Comparison of ENCODE assay signal across 18 mouse cellular contexts in genomic region chr3:19056623-19057022, GRCm38 (mm10).
DNase-seq lines count a peak whose midpoint lies in the region; ATAC-seq lines count a peak whose summit lies in the region.
"Had no signal": no experiment of that assay in that cellular context is flagged by ENCODE, and none has a peak within 500 bp of the region (broad histone marks: within the 10 kb centered on the region; RNA-seq: fewer than 3 reads in every experiment).

No protein-coding gene starts in this region.

- H3K4me2 ChIP-seq in heart, embryonic 13.5 days = peak overlapping the region; percentile 37; the same call in 1 of the 2 replicates
- H3K4me2 ChIP-seq in midbrain, embryonic 12.5 days (replicated peaks) = 0 out of 2 replicates have a peak overlapping the region, but pooled peaks have one; percentile 7
- H3K4me2 ChIP-seq in midbrain, embryonic 14.5 days (ENCODE audit: low read length) = no peak overlapping the region
- no peak overlapping the region for H3K4me2 ChIP-seq in forebrain, embryonic 15.5 days (replicated peaks)
- H3K4me2 ChIP-seq: embryonic facial prominence, embryonic 12.5 days; liver, embryonic 12.5 days; lung, embryonic 15.5 days had no signal

- no peak overlapping the region for H3K4me3 ChIP-seq in heart, embryonic 13.5 days
- H3K4me3 ChIP-seq in midbrain, embryonic 12.5 days = no peak overlapping the region
- H3K4me3 ChIP-seq in midbrain, embryonic 14.5 days (replicated peaks; ENCODE audit: low read depth, low read length) = no peak overlapping the region
- no peak overlapping the region for H3K4me3 ChIP-seq in forebrain, embryonic 15.5 days
- H3K4me3 ChIP-seq: embryonic facial prominence, embryonic 12.5 days; gastrocnemius, adult 2 months; liver, embryonic 12.5 days; lung, embryonic 15.5 days; myocyte had no signal

- H3K27ac ChIP-seq in heart, embryonic 13.5 days (replicated peaks) = no peak overlapping the region
- H3K27ac ChIP-seq in midbrain, embryonic 12.5 days (replicated peaks) = no peak overlapping the region
- H3K27ac ChIP-seq in midbrain, embryonic 14.5 days (replicated peaks; ENCODE audit: low read depth, low read length) = no peak overlapping the region
- no peak overlapping the region for H3K27ac ChIP-seq in forebrain, embryonic 15.5 days (replicated peaks)
- H3K27ac ChIP-seq: embryonic facial prominence, embryonic 12.5 days; gastrocnemius, adult 2 months; liver, embryonic 12.5 days; lung, embryonic 15.5 days had no signal

- peaks cover 9% of the 10 kb centered on the region for H3K4me1 ChIP-seq in heart, embryonic 13.5 days
- H3K4me1 ChIP-seq in midbrain, embryonic 12.5 days = peaks cover 8% of the 10 kb centered on the region; the same call in 1 of the 2 replicates
- H3K4me1 ChIP-seq in midbrain, embryonic 14.5 days (ENCODE audit: control insufficient read depth, insufficient read depth, low read length) = no peaks in the 10 kb centered on the region
- H3K4me1 ChIP-seq in forebrain, embryonic 15.5 days = peaks cover 4% of the 10 kb centered on the region
- H3K4me1 ChIP-seq: embryonic facial prominence, embryonic 12.5 days; liver, embryonic 12.5 days; lung, embryonic 15.5 days had no signal

- WGBS in heart, embryonic 13.5 days = 34% methylated on average over 9 of the region's 9 CpGs
- 17% methylated on average over 8 of the region's 9 CpGs for WGBS in midbrain, embryonic 12.5 days
- 15% methylated on average over 9 of the region's 9 CpGs for WGBS in midbrain, embryonic 14.5 days
- WGBS in forebrain, embryonic 15.5 days = 23% methylated on average over 8 of the region's 9 CpGs

- H3K9ac ChIP-seq in heart, embryonic 13.5 days = no peak overlapping the region
- no peak overlapping the region for H3K9ac ChIP-seq in midbrain, embryonic 12.5 days (replicated peaks)
- H3K9ac ChIP-seq in midbrain, embryonic 14.5 days (replicated peaks; ENCODE audit: low read length) = no peak overlapping the region
- H3K9ac ChIP-seq in forebrain, embryonic 15.5 days (replicated peaks) = no peak overlapping the region
- H3K9ac ChIP-seq: embryonic facial prominence, embryonic 12.5 days; liver, embryonic 12.5 days; lung, embryonic 15.5 days had no signal

- no peak for ATAC-seq in heart, embryonic 13.5 days (ENCODE audit: extremely low read depth, insufficient number of reproducible peaks, low FRiP score, low TSS enrichment)
- no peak for ATAC-seq in midbrain, embryonic 12.5 days (ENCODE audit: low FRiP score, low read depth)
- ATAC-seq in midbrain, embryonic 14.5 days (ENCODE audit: low FRiP score, low TSS enrichment) = no peak
- ATAC-seq in forebrain, embryonic 15.5 days (replicated peaks) = 0 out of 2 replicates have a peak, but pooled peaks have one; percentile 23
- ATAC-seq: intestine, postnatal 0 days; liver, embryonic 12.5 days had no signal

- peak; percentile 7 for DNase-seq in embryo, embryonic 10 days (ENCODE audit: low spot score)
- DNase-seq in embryo, embryonic 10.5 days (ENCODE audit: low spot score) = no peak
- no peak for DNase-seq in heart, postnatal 4 days
- DNase-seq in midbrain, embryonic 14.5 days = no peak
- no peak for DNase-seq in spleen, postnatal 10 days (ENCODE audit: low spot score in 2 of 2)
- DNase-seq: cerebellum, postnatal 25 days; gastrocnemius, adult 2 months; heart, postnatal 14 days; right cerebral cortex, adult 18-20 months; thymus, adult 18-20 months had no signal

- no peaks in the 10 kb centered on the region for H3K27me3 ChIP-seq in heart, embryonic 13.5 days (replicated peaks)
- H3K27me3 ChIP-seq in midbrain, embryonic 12.5 days = no peaks in the 10 kb centered on the region
- H3K27me3 ChIP-seq in midbrain, embryonic 14.5 days (ENCODE audit: control insufficient read depth, insufficient read depth, low read length) = no peaks in the 10 kb centered on the region
- H3K27me3 ChIP-seq in forebrain, embryonic 15.5 days = no peaks in the 10 kb centered on the region
- H3K27me3 ChIP-seq: embryonic facial prominence, embryonic 12.5 days; liver, embryonic 12.5 days; lung, embryonic 15.5 days had no signal

- H3K9me3 ChIP-seq in heart, embryonic 13.5 days = no peaks in the 10 kb centered on the region
- H3K9me3 ChIP-seq in midbrain, embryonic 12.5 days = no peaks in the 10 kb centered on the region
- H3K9me3 ChIP-seq in midbrain, embryonic 14.5 days (ENCODE audit: control insufficient read depth, low read length) = no peaks in the 10 kb centered on the region
- no peaks in the 10 kb centered on the region for H3K9me3 ChIP-seq in forebrain, embryonic 15.5 days
- H3K9me3 ChIP-seq: embryonic facial prominence, embryonic 12.5 days; liver, embryonic 12.5 days; lung, embryonic 15.5 days had no signal

- H3K36me3 ChIP-seq in heart, embryonic 13.5 days = no peaks in the 10 kb centered on the region
- no peaks in the 10 kb centered on the region for H3K36me3 ChIP-seq in midbrain, embryonic 12.5 days
- H3K36me3 ChIP-seq in midbrain, embryonic 14.5 days (ENCODE audit: control insufficient read depth, insufficient read depth, low read length) = no peaks in the 10 kb centered on the region
- no peaks in the 10 kb centered on the region for H3K36me3 ChIP-seq in forebrain, embryonic 15.5 days
- H3K36me3 ChIP-seq: embryonic facial prominence, embryonic 12.5 days; liver, embryonic 12.5 days; lung, embryonic 15.5 days had no signal

Comparison
In these comparisons a context has a peak if more than half of its experiments do, and no peak if none do; other contexts are left out.
1. H3K4me2 ChIP-seq: peak in heart, embryonic 13.5 days (single experiment) and midbrain, embryonic 12.5 days (single experiment); none in midbrain, embryonic 14.5 days (single experiment) and forebrain, embryonic 15.5 days (single experiment).